Mouse (Mus musculus): Measurements from ENCODE around the gene Aff3.

GRCm38 (mm10) chr1:38450677-38451076 is 214.1 kb downstream of the Aff3 start:
- TF ChIP-seq CTCF (IDR thresholded peaks at IDR 0.05; ENCODE audit: insufficient read depth, low read length) (no peak), POLR2A (IDR thresholded peaks at IDR 0.05; ENCODE audit: borderline replicate concordance, extremely low read depth, low read depth, low read length) (no peak)

Measured in lung, adult 2 months (tissue).